Mouse (Mus musculus) left cerebral cortex, postnatal 36 days (tissue): Measurements from ENCODE around the gene Pja2. TPM values are rescaled to one million over a fixed set of nuclear protein-coding genes. Genes with fewer than 3 reads are reported as not detected.

ENCODE experiments used
- microRNA-seq: library from miRNA; unstranded; fragments of <30 nt; microRNA quantifications from one replicate; pipeline ENCODE4 v1.2.0, GENCODE M21; 2022
- total RNA-seq, 2 experiments: library from RNA; stranded (reverse); gene quantifications; 2 replicates each; pipeline ENCODE4 v1.2.3; 2021

Pja2 gene
- total RNA-seq, 2 experiments from 2014 or later = 411 to 432 TPM

Small RNAs within 50 kb of the gene (microRNA-seq; reads per million reads assigned to microRNA genes)
- gene Gm24194 = not detected
